ENCODE assay signal across 26 mouse cellular contexts in the genomic region with DNA sequence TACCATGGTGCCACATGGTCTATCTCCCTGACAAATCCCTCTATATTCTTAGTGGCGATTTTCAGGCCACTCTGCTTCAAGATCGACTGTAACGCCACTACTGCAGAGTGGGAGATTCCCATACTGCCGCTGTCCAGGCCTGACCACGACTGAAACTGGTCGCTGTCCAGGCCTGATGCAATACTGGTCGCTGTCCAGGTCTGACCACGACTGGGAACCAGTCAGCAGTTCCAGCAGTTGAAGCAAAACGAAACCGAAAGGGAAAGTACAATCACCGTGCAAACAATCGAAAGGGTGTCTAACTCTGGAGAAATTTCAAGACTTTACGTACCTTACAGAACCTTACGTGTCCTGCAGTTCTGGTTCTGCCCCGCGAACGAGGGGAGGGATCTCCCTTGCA.
A peak's percentile ranks its signal among the peaks of the same experiment; 100 is the strongest.
DNase-seq lines count a peak whose midpoint lies in the region; TF ChIP-seq lines count a peak whose summit lies in the region.
"Had no signal": no experiment of that assay in that cellular context is flagged by ENCODE, and none has a peak within 500 bp of the region (broad histone marks: within the 10 kb centered on the region; RNA-seq: fewer than 3 reads in every experiment).

No protein-coding gene starts in this region.

- DNase-seq in 416B (ENCODE audit: low read depth) = peak; percentile 22
- DNase-seq in NIH3T3 (ENCODE audit: low read depth) = peak; percentile 35
- DNase-seq in layer of hippocampus, adult 8-10 months (ENCODE audit: low spot score in 2 of 2) = no peak
- DNase-seq in cerebellum, postnatal 25 days = no peak
- DNase-seq in frontal cortex, postnatal 25 days (ENCODE audit: low spot score in 2 of 2) = no peak
- DNase-seq: adrenal gland, postnatal 10 days; adrenal gland, postnatal 36 days; cerebellum, adult 11 months; cerebellum, adult 2 months; cerebellum, adult 9-11 months; cerebellum, postnatal 36 days; embryo, embryonic 11 days; gastrocnemius, postnatal 10 days; gastrocnemius, postnatal 36 days; heart, adult 2 months; heart, postnatal 14 days; heart, postnatal 4 days had no signal

- H3K4me2 ChIP-seq in myocyte (ENCODE audit: low read depth) = no peak overlapping the region
- H3K4me2 ChIP-seq: embryonic facial prominence, embryonic 13.5 days; forebrain, embryonic 12.5 days; forebrain, embryonic 15.5 days; heart, embryonic 13.5 days; hindbrain, embryonic 14.5 days had no signal

- H3K36me3 ChIP-seq in myocyte (ENCODE audit: control insufficient read depth, insufficient read depth) = no peaks in the 10 kb centered on the region
- H3K36me3 ChIP-seq: embryonic facial prominence, embryonic 10.5 days; embryonic facial prominence, embryonic 13.5 days; forebrain, embryonic 12.5 days; forebrain, embryonic 15.5 days; heart, embryonic 10.5 days; heart, embryonic 13.5 days had no signal

- no peak overlapping the region for H3K4me3 ChIP-seq in myocyte
- H3K4me3 ChIP-seq: embryonic facial prominence, embryonic 10.5 days; embryonic facial prominence, embryonic 13.5 days; erythroblast, embryonic 14.5 days; forebrain, embryonic 12.5 days; forebrain, embryonic 15.5 days; heart, adult 2 months; heart, embryonic 10.5 days; heart, embryonic 13.5 days had no signal

- TF ChIP-seq POLR2A in myocyte (IDR thresholded peaks at IDR 0.05; ENCODE audit: insufficient read length, low read depth) = no peak

- H3ac ChIP-seq in myocyte (ENCODE audit: control insufficient read depth, insufficient read length) = no peak overlapping the region

- H3K79me2 ChIP-seq in myocyte (ENCODE audit: control insufficient read depth, insufficient read depth) = no peaks in the 10 kb centered on the region

- H3K27me3 ChIP-seq in myocyte (ENCODE audit: control insufficient read depth, insufficient read depth, insufficient read length) = no peaks in the 10 kb centered on the region
- H3K27me3 ChIP-seq: embryonic facial prominence, embryonic 13.5 days; forebrain, embryonic 12.5 days; forebrain, embryonic 15.5 days; heart, embryonic 13.5 days had no signal

TF ChIP-seq in myocyte, 11 proteins besides CTCF, POLR2A, EP300 and RAD21:
- no peak for TF ChIP-seq USF1 (IDR thresholded peaks at IDR 0.05; ENCODE audit: low read depth)
- TF ChIP-seq REST (IDR thresholded peaks at IDR 0.05; ENCODE audit: insufficient read depth, insufficient read length) = peak; percentile 63
- no peak for TF ChIP-seq MAX (IDR thresholded peaks at IDR 0.05; ENCODE audit: low read depth)
TF ChIP-seq in myocyte: peak in this region for 1.

Comparison
In these comparisons a context has a peak if more than half of its experiments do, and no peak if none do; other contexts are left out.
1. DNase-seq: peak in 416B (single experiment) and NIH3T3 (single experiment); none in layer of hippocampus, adult 8-10 months (0 of 2), cerebellum, postnatal 25 days (0 of 2) and frontal cortex, postnatal 25 days (0 of 2).